Mouse (Mus musculus) liver, adult 2 months (tissue): ENCODE results near the gene Sf3b2. TPM values are rescaled to one million over a fixed set of nuclear protein-coding genes. Genes with fewer than 3 reads are reported as not detected.

Experiments
- DNase-seq: peaks from one replicate; pipeline ENCODE4 v3.0.0-alpha.2; 2011; ENCODE audit warnings: low read depth, low spot score; ENCODE audit errors: extremely low read depth
- H3K27ac ChIP-seq: fragments of 200-500 bp; replicated peaks from 2 replicates; pipeline ENCODE4 v1.5.1; 2012; ENCODE audit warnings: low read depth, mild to moderate bottlenecking, control low read depth, inconsistent platforms, low read length; ENCODE audit not compliant: insufficient read depth
- H3K27me3 ChIP-seq: fragments of 200-500 bp; 2 replicates; pipeline ENCODE4 v1.6.1; 2012; ENCODE audit warnings: mild to moderate bottlenecking, moderate library complexity, low read length, inconsistent platforms; ENCODE audit not compliant: control insufficient read depth, insufficient read depth
- H3K36me3 ChIP-seq: fragments of 200-500 bp; 2 replicates; pipeline ENCODE4 v1.6.1; 2012; ENCODE audit warnings: low read length, inconsistent platforms; ENCODE audit not compliant: control insufficient read depth, insufficient read depth
- H3K4me1 ChIP-seq: fragments of 200-500 bp; 2 replicates; pipeline ENCODE4 v1.6.1; 2011; ENCODE audit warnings: low read length; ENCODE audit not compliant: control insufficient read depth, insufficient read depth
- H3K4me3 ChIP-seq: fragments of 200-500 bp; 2 replicates; pipeline ENCODE4 v1.5.1; 2011; ENCODE audit warnings: low read depth, mild to moderate bottlenecking, control low read depth, low read length, moderate library complexity; ENCODE audit not compliant: insufficient read depth
- H3K79me2 ChIP-seq: fragments of 200-500 bp; 2 replicates; pipeline ENCODE4 v1.6.1; 2012; ENCODE audit warnings: inconsistent platforms, mild to moderate bottlenecking, low read length, moderate library complexity; ENCODE audit not compliant: control insufficient read depth, insufficient read depth
- H3K9ac ChIP-seq: fragments of 200-500 bp; 2 replicates; pipeline ENCODE4 v1.6.1; 2012; ENCODE audit warnings: low read depth, mild to moderate bottlenecking, control low read depth, inconsistent platforms, low read length
- CTCF ChIP-seq: fragments of 200-500 bp; IDR thresholded peaks from 2 replicates; pipeline ENCODE4 v1.5.1; 2011; ENCODE audit warnings: low read depth, low read length, control low read depth
- POLR2A ChIP-seq: fragments of 200-500 bp; IDR thresholded peaks from 2 replicates; pipeline ENCODE4 v1.6.1; 2011; ENCODE audit warnings: low read length, control low read depth; ENCODE audit not compliant: insufficient read depth; ENCODE audit errors: extremely low read depth
- WGBS: fragments of 180-500 bp; shearing (Covaris S2); methylation state at CpG from one replicate; pipeline ENCODE4 v1.1.7; 2018; 5-methylcytosine and 5-hydroxymethylcytosine counted together
- polyA plus RNA-seq: library from polyadenylated mRNA; depleted of rRNA; stranded (reverse); fragments of >200 nt; gene quantifications from 2 replicates; pipeline ENCODE4 v1.2.3, GENCODE M21; 2012
- total RNA-seq: library from RNA; depleted of rRNA; stranded (reverse); fragments of >200 nt; gene quantifications from 2 replicates; pipeline ENCODE4 v1.2.3, GENCODE M21; 2014

Gene Sf3b2
- total and polyA plus RNA-seq, 2 experiments = 60.0 to 61.4 TPM

- 90% methylated on average over 6 of the region's 6 CpGs for WGBS
- Histone ChIP-seq H3K36me3 (no peaks in the 10 kb centered on the region), H3K9ac (no peak overlapping the region), H3K4me3 (no peak overlapping the region), H3K27me3 (peaks cover 3% of the 10 kb centered on the region; the same call in 1 of the 2 replicates), H3K27ac (no peak overlapping the region), H3K4me1 (no peaks in the 10 kb centered on the region), H3K79me2 (no peaks in the 10 kb centered on the region)
- DNase-seq = no peak
- no peak for TF ChIP-seq CTCF
- TF ChIP-seq POLR2A = no peak
These were observed 5.3 kb upstream of the Sf3b2 start for GRCm38 (mm10) chr19:5300588-5300987.

GRCm38 (mm10) chr19:5297903-5298800 is 2.9 kb upstream of the Sf3b2 start, which contains the start of gene Gal3st3:
Gene Gal3st3, plus strand, starts transcription at chr19:5298331.
- WGBS = 28% methylated on average over 32 of the region's 32 CpGs
- DNase-seq = no peak
- TF ChIP-seq CTCF (no peak), POLR2A (no peak)
- Histone ChIP-seq H3K79me2 (peaks cover 3% of the 10 kb centered on the region; the same call in 1 of the 2 replicates), H3K27me3 (peaks cover 3% of the 10 kb centered on the region; the same call in 1 of the 2 replicates), H3K4me1 (peaks cover 6% of the 10 kb centered on the region), H3K27ac (no peak within 1 kb of the TSS), H3K4me3 (no peak within 1 kb of the TSS), H3K36me3 (no peaks in the 10 kb centered on the region; the same call in 1 of the 2 replicates), H3K9ac (no peak within 1 kb of the TSS)

GRCm38 (mm10) chr19:5296630-5297029 is 1.4 kb upstream of the Sf3b2 start:
- no peak overlapping the region for H3K27ac ChIP-seq
- no peak overlapping the region for H3K4me3 ChIP-seq
- peaks cover 3% of the 10 kb centered on the region; the same call in 1 of the 2 replicates for H3K79me2 ChIP-seq
- 75% methylated on average over 5 of the region's 5 CpGs for WGBS
- no peak for DNase-seq
- H3K9ac ChIP-seq = no peak overlapping the region
- H3K36me3 ChIP-seq = peaks cover 9% of the 10 kb centered on the region
- H3K27me3 ChIP-seq = peaks cover 3% of the 10 kb centered on the region; the same call in 1 of the 2 replicates
- TF ChIP-seq CTCF = no peak
- no peak for TF ChIP-seq POLR2A
- peaks cover 6% of the 10 kb centered on the region for H3K4me1 ChIP-seq

GRCm38 (mm10) chr19:5295736-5296075 is 451 bp upstream of the Sf3b2 start:
- WGBS = 5% methylated on average over 13 of the region's 13 CpGs
- peak overlapping the region; percentile 32 for H3K9ac ChIP-seq
- peaks cover 6% of the 10 kb centered on the region for H3K4me1 ChIP-seq
- peaks cover 3% of the 10 kb centered on the region; the same call in 1 of the 2 replicates for H3K79me2 ChIP-seq
- no peak for DNase-seq
- H3K27me3 ChIP-seq = peaks cover 3% of the 10 kb centered on the region; the same call in 1 of the 2 replicates
- H3K36me3 ChIP-seq = peaks cover 10% of the 10 kb centered on the region
- peak overlapping the region; percentile 54 for H3K4me3 ChIP-seq
- TF ChIP-seq CTCF = no peak
- TF ChIP-seq POLR2A = no peak
- peak overlapping the region; percentile 13 for H3K27ac ChIP-seq

GRCm38 (mm10) chr19:5278381-5278780 is 16.9 kb downstream of the Sf3b2 start:
- peak; percentile 94 for DNase-seq
- H3K4me3 ChIP-seq = no peak overlapping the region
- no peak overlapping the region for H3K9ac ChIP-seq
- H3K36me3 ChIP-seq = peaks cover 37% of the 10 kb centered on the region
- peaks cover 8% of the 10 kb centered on the region for H3K4me1 ChIP-seq
- no peak for TF ChIP-seq CTCF
- TF ChIP-seq POLR2A = no peak
- no peaks in the 10 kb centered on the region for H3K79me2 ChIP-seq
- no peaks in the 10 kb centered on the region for H3K27me3 ChIP-seq
- whole genome bisulfite sequencing = 24% methylated on average over 8 of the region's 8 CpGs
- H3K27ac ChIP-seq = peak overlapping the region; percentile 37
